Mouse (Mus musculus): ENCODE measurements around the gene Chn1.
"Not testable (repeated sequence)": the region's sequence is repeated elsewhere in the genome, so short reads cannot be mapped to it uniquely, and the experiment has no call there.

Gene Chn1

DNA sequence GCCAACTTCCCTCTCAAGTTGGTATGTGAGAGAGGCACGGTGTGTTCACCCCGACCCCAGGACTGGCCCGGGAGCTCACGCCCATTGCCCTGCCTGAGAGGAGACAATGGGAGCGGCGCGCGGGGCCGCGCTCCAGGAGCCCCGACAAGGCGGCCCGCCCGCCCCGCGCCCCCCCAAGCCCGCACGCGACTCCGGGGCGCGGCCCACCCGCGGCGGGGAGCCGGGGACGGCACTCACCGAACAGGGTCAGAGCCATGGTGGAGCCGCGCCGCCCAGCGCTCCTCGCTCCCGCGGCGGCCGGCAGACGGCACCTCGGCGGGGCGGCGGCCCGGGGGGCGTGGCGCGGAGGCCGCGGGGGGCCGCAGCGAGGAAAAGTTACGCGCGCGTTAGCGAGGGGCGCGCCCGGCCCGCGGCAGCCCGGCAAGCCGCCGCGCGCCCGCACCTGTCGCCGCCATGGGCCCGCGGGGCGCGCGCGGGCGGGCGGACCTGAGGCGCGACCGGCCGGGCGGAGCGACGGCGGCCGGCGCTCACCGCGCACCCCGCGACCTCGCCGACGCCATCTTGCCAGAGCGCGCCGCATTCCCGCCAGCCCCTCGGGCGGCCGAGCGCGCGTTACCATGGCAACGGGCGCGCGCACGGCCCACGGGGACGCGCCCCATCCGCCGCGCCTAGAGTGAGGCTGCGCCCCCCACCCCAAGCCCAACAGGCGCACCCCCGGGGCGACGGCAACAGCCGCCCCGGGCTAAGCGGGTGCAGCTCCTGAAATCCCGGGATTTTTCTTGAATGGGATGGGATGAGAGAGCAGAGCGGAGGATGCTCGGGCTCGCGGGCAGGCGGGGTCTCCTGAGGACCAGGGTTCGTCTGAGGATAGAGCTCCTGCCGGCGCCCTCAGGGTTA is at the start of gene Chn1:
Chn1 (minus strand) TSS at position 561 of the 897 bp plus-strand sequence.
- in situ Hi-C loops (cut with MboI) = no loop called here

DNA sequence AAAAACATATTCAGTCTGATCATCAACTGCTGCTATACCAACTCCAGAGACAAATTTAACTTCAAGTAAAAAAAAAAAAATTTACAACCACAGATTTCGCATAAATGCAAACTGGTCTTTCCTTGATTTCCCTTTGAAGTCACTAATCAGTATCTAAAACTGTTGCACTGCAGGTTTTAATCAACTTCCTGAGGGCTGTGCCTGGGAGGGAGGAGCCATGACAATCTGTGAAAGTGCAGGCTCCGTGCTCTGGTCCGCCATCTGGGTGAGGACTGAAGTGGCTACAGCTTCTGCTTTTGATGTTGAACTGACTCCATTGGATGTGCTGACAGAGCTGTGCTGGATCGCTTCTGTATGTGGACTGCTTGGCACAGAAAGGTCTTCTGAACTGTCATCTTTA is 43.6 kb upstream of the Chn1 start:
- in situ Hi-C loops (cut with MboI) = no loop called here

DNA sequence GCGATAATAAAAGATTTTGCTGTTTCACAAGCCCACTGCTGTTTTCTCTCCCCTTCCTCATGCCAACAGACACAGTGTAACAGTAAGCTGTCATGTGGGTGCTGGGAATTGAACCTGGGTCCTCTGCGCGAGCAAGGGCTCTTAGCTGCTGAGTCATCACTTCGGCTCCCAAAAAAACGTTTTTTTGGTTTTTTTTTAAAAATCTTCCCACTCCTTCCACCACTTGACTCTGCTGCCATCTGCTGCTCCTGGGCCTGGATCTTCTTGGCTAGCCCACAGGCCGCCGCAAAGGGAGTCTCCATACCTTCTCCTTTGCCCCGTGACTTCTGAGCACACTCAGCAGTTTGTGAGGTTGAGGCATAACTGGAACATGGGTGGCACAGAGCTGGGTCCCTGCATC is 32.5 kb upstream of the Chn1 start:
- in situ Hi-C loops (cut with MboI) = no loop called here

DNA sequence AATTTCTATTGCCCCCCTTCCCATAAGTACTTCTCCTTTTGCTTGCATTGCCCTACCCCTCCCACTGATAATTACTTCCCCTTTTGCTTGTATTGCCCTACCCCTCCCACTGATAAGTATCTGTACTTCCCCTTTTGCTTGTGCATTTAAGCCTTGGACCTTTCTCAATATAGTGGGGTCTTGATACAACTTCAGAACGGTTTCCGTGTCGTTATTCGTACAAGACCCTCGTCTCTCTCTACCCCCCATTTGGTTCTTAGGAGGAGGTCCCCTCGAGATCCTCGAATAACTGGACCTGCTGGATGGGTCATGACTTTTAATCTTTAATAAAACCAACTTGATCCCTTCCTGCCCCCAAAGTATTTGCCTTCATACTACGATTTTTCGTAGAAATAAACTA is 25.0 kb upstream of the Chn1 start:
- in situ Hi-C loops (cut with MboI) = not testable (repeated sequence)

DNA sequence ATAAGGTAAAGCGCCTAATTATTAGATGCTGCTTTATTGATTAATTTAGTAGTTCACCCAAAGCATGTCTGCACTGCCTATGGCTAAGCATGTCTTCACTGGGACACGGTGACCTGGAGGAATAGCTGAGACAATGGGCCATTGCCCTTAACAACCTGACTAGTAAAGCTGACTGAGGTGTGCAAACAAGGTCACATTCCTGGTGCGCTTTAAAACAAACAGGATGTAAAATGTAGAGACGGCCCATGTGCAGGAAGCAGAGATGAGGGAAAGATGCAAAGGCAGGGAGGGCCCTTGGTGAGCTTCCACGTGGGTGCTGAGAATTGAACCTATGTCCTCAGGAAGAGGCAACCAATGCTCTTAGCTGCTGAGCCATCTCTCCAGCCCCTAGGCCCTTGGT is 23.6 kb upstream of the Chn1 start:
- in situ Hi-C loops (cut with MboI) = no loop called here

DNA sequence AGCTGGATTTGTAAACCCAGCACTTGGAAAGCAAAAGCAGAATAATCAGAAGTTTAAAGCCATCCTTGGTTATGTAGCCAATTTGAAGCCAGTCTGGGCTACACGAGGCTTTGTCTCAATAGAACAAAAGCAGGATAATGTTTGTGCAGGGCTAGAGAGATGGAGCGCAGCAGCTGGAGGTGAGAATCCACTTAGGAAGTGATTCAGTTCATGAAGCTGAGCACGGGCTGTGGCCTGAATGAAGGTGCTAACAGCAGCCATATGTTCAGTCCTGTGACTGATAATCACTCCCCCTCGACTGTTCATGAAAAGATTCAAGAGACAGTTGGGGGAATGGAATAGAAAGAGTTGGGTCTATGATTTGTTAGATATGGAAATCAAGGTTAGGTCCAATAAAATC is 23.0 kb upstream of the Chn1 start:
- in situ Hi-C loops (cut with MboI) = no loop called here

DNA sequence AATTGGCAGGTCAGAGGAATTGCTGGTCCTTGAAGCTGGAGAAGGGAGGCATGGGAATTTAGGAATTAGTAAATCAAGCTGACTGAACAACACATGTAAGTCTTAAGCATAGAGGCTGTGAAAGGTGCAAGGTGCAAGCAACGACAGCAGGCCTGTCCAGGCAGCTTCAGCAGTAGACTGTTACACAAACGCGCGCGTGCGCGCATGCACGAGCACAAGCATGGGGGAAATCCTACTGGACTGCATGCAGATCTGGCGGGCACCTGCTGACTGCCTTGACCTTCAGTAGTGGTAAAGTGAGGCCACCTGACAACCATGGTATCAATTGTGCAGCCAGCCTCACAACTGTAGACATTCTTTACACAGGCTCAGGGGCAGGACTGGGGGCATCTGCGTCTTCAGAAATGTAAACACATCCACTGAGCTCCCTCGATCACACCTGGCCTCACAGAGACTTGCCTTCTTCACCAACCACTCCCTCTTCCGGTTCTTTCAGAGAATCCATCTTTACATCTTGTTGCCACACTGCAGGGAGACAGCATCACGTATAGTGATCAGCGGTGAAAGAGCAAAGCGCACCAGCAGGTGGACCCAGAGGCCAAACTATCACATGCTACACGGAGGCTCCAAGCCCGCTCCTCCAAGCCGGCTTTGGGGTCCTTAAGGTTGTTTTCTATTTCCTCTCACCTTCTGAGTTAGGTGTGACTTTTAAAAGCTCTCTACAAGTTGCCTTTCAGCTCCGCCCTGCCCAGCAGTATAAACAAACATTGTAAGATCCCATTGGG is 16.9 kb upstream of the Chn1 start:
- in situ Hi-C loops (cut with MboI) = no loop called here

DNA sequence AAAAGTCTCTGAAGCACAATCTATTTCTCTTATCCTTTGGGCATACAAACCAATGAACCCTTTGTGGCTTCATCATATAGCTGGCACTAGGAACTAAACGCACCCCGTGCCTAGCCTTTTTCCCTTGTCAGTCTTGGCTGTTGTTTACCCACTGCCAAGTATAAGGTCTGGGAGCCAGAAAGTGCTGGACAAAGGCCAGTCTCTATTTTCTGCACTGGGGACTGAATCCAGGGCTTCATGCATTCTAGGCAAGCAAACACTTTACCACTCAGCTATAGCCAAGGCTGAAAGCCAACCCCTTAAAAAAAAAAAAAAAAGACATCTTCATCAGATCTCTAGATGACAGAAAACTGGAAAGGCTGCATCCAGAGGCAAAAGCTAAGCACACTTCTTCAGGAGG is 15.2 kb upstream of the Chn1 start:
- in situ Hi-C loops (cut with MboI) = no loop called here

DNA sequence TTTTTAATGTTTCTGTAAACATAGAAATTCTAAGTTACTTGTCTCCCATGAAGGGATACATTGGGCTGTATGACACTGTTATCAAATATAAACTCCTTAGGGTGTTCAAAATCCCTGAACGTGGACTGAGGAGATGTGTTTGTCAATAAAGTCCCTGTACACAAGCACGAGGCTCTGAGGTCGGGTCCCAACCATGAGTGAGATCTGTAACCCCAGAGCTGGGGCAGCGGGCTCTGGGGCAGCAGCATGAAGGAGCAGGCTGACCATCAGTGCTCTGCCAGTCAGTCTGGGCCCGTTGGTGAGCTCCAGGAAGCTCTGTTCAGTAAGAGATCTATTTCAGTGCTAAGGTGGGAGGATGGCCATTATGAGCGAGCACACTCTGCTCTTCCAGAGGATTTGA is 13.2 kb upstream of the Chn1 start:
- in situ Hi-C loops (cut with MboI) = no loop called here

DNA sequence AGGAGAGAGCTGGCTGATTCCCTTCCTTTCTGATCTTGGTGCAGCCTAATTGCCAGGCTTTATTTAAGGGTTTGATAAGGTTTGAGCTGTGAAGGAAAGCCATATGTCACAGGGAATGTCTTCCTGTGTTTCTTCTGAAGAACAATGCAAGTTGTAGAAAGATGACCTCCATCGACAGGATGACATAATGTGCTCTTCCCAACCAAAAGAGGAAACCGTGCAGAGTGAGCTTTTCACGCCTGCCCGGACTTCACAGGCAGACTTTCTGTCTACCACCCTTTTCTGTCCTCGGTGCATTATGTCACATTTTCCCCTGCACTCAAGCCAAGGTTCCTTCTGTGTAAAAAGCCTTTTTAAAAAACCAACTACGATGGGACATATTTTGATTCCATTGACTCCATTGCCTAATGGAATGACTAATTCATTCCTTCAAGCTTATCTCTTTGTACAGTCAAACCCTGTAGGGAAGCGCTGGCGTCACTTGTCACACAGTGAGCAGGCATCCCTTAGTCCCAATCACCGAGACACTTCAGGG is 7.3 kb upstream of the Chn1 start:
- in situ Hi-C loops (cut with MboI) = no loop called here

DNA sequence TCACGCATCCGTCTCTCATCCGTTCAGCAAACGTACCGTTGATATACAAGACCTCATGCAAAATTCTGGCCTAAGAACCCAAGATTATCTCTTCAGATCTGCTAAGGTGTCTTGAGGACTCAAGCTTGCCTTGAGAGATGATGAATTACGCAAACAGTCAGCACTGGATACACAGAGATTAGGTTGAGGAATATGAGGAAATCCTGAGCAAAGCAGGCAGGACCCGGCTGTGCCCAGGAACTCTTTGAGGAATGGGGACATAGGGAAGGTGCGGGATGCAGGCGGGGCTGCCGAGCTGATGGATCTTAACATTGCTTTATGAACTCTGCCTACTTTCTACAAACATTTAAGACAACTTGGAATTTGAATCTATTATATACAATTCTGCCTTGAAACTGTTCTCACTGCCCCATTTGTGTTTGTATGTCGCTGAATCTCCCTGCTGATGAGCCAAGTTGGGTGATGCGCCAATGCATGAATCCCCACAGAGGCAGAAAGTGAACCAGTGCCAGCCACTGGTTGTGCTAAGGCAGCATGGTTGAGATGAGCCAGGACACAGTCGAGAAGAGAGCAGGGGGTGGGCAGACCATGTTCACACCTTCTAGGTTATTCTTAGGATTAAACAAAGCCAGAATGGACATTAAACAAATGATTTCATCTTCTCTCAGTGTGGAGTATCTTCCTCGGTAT is 5.3 kb upstream of the Chn1 start:
- in situ Hi-C loops (cut with MboI) = no loop called here

DNA sequence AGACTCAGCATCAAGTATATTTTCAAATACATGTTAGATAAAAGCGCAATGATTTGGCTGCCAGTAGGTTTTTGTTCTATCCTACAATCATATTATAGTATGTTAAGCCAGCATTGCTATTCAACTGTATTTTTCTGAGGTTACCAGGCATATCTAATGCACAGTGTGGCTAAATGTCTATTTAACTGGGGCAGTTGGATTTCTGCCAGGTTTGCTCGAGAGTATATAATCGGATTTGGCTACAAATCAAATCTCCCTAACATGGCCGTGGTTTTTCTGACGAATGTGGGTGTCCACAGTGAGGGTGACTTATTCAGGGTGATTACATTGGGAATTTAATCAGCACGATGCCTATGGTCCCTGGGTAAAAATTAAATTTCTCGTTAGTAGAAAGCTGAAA is 4.7 kb upstream of the Chn1 start:
- in situ Hi-C loops (cut with MboI) = no loop called here

DNA sequence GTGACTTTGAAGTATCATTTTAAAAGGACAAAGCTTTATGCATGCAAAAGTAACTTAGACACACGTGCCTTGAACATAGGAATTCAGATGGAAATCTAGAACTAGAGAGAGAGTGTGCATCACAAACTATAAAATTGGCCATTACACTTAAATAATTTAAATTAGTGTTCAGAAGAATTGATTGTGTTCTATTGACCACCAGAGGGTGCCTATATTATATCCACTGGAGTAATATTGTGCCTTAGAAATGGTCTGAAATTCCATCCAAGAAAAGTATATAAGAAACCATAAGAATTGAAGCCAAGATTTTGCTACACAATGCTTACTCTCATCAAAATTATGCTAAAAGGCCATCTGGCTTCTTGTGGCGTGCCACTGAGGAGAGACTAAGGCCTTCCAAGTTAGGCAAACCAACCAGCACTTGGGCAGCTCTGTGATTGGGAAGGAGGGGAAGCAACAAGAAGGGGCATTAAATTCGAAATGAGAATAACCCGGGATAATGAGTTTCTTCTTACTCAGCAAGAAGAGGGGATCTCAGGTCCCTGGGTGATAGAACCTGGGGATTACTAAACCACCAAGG is 4.0 kb upstream of the Chn1 start:
- in situ Hi-C loops (cut with MboI) = no loop called here

DNA sequence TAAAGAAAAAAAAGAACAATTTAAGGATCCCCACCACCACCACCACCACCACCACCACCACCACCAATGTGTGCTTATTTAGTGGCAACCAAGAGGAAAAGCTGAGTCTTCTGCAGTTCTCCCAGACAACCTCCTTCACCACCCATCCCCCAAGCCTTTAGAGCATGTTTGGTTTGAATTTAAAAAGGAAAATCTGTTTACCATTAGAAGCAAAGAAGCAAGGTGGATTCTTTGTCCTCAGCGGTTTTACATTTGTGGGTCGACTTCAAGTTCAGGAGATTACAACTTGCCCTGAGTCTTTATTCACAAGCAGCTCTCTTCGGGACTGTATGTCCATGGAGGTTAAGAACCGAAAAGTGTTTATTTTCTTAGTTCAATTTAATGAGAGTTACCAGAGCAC is 1.8 kb upstream of the Chn1 start:
- in situ Hi-C loops (cut with MboI) = no loop called here

DNA sequence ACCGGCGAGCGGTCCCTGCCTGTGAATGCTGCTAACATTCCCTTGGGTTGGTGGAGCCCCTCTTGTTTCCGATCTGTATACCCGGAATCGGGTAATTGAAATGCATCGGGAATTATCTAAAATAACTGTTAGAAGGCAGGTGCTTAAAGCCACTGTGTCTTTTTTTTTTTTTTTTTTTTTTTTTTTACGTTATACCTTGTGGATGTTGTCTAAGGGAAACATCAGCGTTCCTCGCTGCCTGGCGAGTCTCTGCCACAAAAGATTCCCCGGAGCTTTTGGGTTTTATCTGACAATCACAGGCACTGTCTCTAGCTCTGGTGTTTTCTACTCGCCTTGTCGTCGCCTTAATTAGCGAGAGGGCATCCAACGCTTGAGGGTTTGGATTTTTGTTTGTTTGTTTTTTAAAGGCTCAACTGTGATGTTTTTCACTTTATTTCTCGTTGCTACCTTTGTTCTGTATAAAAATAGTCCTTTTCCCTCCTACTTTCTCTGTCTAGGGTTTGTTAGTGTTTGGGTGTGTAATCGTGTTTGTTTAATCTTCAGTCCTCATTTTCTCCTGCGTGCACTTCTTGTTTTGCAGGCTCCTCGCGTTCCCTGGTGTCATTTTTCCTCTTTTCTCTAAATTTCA is 651 bp upstream of the Chn1 start:
- in situ Hi-C loops (cut with MboI) = no loop called here

DNA sequence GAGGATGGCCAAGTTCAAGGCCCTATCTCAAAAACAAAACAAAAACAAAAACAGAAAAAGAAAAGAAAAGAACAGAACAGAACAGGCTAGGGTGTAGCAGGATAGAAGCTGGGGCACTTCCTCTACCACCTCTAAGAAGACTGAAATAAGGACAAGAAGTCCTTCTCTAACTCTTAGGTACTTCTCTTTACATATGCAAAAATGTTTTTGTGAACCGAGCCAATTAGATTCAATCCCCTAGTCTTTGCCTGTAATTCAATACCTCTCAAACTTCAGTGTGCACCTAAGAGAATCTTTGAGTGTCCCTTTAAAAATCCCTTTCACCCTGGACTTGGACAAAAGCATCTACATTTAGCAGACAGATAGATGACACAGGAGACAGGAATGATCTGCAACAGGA is 2.2 kb downstream of the Chn1 start:
- in situ Hi-C loops (cut with MboI) = no loop called here

DNA sequence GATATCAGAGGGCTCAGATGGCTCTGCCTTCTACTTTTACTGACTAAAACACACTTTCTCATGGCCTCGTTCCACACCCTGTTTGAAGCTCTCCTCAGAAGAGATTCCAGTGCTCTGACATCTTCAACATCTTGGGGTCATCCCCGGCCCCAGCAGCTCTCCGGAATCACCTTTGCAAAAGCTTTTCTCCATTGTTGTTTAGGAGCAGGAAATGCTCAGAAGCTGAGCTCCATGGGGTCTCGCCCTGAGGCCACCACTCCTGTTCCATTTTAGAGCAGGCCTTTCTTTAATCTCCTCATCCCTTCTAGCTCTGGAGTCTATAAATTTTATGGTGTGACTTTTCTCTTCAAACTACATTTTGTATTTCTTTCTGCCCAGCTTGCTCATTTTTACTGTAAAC is 6.5 kb downstream of the Chn1 start:
- in situ Hi-C loops (cut with MboI) = no loop called here

DNA sequence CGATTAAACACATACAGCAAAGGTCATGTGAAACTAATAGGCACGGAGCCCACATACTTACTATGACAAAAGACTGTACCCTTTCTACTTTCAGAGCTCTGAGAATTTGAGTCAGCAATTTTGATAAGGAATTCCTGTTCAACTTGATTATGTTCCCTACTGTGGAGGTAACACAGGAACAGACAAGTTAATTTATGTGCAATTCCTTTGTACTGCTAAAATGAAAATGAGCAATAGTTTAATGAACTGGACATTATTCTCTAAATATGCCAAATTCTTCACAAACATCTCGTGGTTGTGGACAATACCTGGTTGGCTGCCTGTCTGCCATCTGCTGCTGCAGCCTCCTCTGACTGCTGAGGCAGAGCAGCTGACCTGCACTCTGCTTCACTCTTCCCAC is 11.6 kb downstream of the Chn1 start:
- in situ Hi-C loops (cut with MboI) = no loop called here

DNA sequence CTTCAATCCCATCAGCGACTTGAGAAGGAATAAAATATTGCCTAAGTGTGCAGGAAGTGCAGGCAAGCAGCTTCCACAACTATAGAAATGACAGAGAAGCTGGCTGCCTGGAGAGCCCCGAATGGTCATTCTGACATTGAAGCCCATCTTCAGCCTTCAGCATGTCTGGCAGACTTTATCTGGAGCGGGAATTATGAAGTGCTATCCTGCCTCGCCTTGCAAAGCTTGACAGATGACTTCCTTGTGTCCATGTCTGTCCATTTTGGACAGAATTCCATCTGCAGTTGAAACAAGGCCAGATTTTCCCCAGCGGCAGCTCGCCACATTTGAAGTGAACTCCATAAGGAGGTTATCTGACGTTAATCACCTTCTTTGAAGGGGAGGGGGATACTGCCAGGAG is 15.2 kb downstream of the Chn1 start:
- in situ Hi-C loops (cut with MboI) = no loop called here

DNA sequence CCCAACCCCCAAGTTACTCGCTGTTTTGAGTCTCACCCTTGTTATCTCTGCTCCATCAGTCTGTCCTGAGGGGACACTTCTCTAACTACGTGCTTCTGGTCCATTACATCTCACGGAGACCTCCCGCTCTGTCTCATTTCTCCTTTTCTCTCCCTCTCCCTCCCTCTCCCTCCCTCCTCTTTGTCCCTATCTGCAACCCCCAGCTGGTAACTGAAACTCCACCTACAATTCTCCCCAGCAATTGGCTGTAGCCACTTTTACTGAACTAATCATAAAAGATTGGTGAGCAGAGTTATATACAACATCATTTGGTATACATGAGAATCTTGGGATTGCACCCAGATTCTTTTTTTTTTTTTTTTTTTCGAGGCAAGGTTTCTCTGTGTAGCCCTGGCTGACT is 16.1 kb downstream of the Chn1 start:
- in situ Hi-C loops (cut with MboI) = no loop called here

DNA sequence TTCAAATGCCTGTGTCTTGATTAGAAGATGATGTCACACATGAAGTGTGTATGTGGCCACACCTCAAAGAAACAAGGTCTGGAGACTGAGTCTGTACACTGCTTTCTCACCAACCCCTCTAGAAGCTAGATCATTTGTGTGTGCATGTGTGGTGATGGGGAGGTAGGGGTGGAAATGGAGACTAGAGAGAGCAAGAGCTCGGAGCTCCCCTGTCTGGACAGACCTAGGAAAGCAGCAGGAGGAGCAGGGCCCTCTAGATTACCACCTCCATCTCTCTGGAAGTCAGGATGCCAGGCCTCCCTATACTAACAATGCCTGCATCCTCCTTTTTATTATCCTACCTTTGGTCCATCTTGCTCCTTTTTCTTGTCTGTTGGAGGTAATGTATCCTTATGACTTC is 27.8 kb downstream of the Chn1 start:
- in situ Hi-C loops (cut with MboI) = no loop called here

DNA sequence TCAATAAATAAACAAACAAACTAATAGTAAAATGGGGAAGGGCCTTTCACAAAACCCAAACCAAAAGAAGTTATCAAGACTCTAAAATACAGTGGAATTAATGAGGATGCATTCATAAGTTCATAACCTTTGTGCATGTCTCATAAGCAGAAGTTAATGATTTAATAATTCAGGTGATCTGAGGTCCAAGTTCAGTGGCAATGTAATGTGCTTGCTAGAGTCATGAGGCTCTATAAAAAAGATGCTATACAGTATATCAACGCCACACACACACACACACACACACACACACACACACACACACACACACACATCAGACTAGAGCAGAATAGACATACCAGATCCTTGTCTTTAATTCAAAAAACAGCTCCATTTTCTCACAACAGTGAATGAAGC is 28.8 kb downstream of the Chn1 start:
- in situ Hi-C loops (cut with MboI) = no loop called here

Measured in mature B cell (primary cell).